Mouse (Mus musculus): ENCODE results near the gene Cda. TPM values are rescaled to one million over a fixed set of nuclear protein-coding genes. Genes with fewer than 3 reads are reported as not detected.

The Cda gene
- total RNA-seq, 2 experiments from 2014 or later = 3.3 to 4.1 TPM

Small RNA genes within 50 kb of the gene (microRNA-seq; reads per million reads assigned to microRNA genes)
- 0 reads per million in 2 experiments for gene Gm27646
- gene Mir7019 = 11.6 to 12.1 reads per million in 2 experiments

Other genes with a start within 250 kb of the Cda start
- 100 to 1,000 TPM; 149 to 154 TPM for gene Hp1bp3, start 151.7 kb downstream of the Cda start, total RNA-seq (2021)
- 10 to 100 TPM; 35.2 to 37.1 TPM for gene Sh2d5, start 117.6 kb downstream of the Cda start, total RNA-seq (2021)
- 10 to 100 TPM; 16.7 to 18.0 TPM for gene Kif17, start 117.6 kb downstream of the Cda start, total RNA-seq (2021)
- gene Ddost, start 63.3 kb downstream of the Cda start, total RNA-seq (2021) = 100 to 1,000 TPM in 1 of 2 experiments, 10 to 100 TPM in 1; 96.9 to 101 TPM
- gene Pink1, start 41.7 kb downstream of the Cda start, total RNA-seq (2021) = 100 to 1,000 TPM; 181 to 190 TPM
- 10 to 100 TPM; 33.9 TPM for gene Fam43b, start 28.5 kb upstream of the Cda start, total RNA-seq (2021)
- 10 to 100 TPM; 50.5 to 55.9 TPM for gene Mul1, start 66.7 kb upstream of the Cda start, total RNA-seq (2021)
- 100 to 1,000 TPM; 755 to 854 TPM for gene Camk2n1, start 86.3 kb upstream of the Cda start, total RNA-seq (2021)

Measured in left cerebral cortex, postnatal 14 days (tissue).